16 mouse cellular contexts compared by ENCODE assay signal in the genomic region with DNA sequence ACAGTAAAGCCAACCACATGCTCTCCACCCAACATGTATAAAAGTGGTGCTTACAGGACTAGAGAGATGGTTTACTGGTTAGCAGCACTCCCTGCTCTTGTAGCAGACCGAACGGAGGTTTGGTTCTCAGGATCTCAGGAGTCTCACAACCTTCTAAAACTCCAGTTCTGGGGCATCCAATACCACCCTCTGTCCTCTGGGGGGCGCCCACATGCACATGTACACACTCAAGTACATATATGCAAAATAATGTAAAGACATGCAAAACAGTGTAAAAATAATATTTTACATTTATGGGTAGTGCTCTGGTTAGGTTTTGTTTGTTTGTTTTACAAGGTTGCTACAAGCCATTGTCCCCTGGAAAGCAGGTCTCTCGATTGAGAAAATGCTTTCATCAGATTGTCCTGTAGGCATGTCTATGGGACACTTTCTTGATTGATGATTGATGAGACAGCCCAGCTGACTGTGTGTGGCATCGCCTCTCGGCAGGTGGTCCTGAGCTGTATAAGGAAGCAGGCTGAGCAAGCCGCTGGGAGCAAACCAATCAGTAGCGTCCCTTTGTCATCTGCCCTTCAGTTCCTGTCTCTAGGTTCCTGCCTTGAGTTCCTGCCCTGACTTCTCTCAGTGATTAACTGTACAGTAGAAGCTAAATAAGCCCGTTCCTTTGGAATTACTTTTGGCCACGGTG. TPM values are rescaled to one million over a fixed set of nuclear protein-coding genes. Genes with fewer than 3 reads are reported as not detected.
DNase-seq lines count a peak whose midpoint lies in the region; ATAC-seq and TF ChIP-seq lines count a peak whose summit lies in the region.
"Had no signal": no experiment of that assay in that cellular context is flagged by ENCODE, and none has a peak within 500 bp of the region (broad histone marks: within the 10 kb centered on the region; RNA-seq: fewer than 3 reads in every experiment).

No protein-coding gene starts in this region.

- no peaks in the 10 kb centered on the region for H3K36me3 ChIP-seq in liver, embryonic 12.5 days
- H3K36me3 ChIP-seq in myocyte (ENCODE audit: control insufficient read depth, insufficient read depth), result no peaks in the 10 kb centered on the region
- H3K36me3 ChIP-seq: heart, embryonic 13.5 days; hindbrain, embryonic 10.5 days; liver, embryonic 15.5 days had no signal

- H3K4me1 ChIP-seq in liver, embryonic 12.5 days, result peaks cover 24% of the 10 kb centered on the region
- H3K4me1 ChIP-seq: heart, embryonic 13.5 days had no signal

- TF ChIP-seq POLR2A in myocyte (IDR thresholded peaks at IDR 0.05; ENCODE audit: insufficient read length, low read depth), result no peak

- ATAC-seq in liver, embryonic 12.5 days, result no peak
- ATAC-seq: forebrain, embryonic 14.5 days; Patski had no signal

- H3K9me3 ChIP-seq in liver, embryonic 12.5 days (replicated peaks), result no peaks in the 10 kb centered on the region
- H3K9me3 ChIP-seq: heart, embryonic 13.5 days; hindbrain, embryonic 10.5 days; liver, embryonic 15.5 days had no signal

- DNase-seq in liver (peak; percentile 29), ES-CJ7 (ENCODE audit: low read depth, low spot score) (peak; percentile 65)
- peak; percentile 17 to 43 for DNase-seq in B cell, adult 2 months
- no peak for DNase-seq in heart, postnatal 36 days
- DNase-seq in left cerebral cortex, postnatal 36 days (ENCODE audit: low spot score in 2 of 2), result no peak
- DNase-seq: cerebellum, adult 8-10 months; embryo, embryonic 11 days; gastrocnemius, postnatal 25 days; kidney, adult 11 months had no signal

- H3K9ac ChIP-seq in liver, embryonic 12.5 days, result no peak overlapping the region
- H3K9ac ChIP-seq: heart, embryonic 13.5 days; liver, embryonic 15.5 days had no signal

- H3K27me3 ChIP-seq in liver, embryonic 12.5 days (replicated peaks), result 0 out of 2 replicates have a peak, but pooled peaks cover 10% of the 10 kb centered on the region
- peaks cover 14% of the 10 kb centered on the region for H3K27me3 ChIP-seq in myocyte (ENCODE audit: control insufficient read depth, insufficient read depth, insufficient read length)

- no peak overlapping the region for H3ac ChIP-seq in myocyte (ENCODE audit: control insufficient read depth, insufficient read length)

- intact Hi-C loops in heart, postnatal 36 days (cut with DNase I), result no loop called here
- intact Hi-C loops in left cerebral cortex, postnatal 36 days (cut with DNase I), result loop anchor here (5.0 kb wide), 1 partner anchor 1706 kb away; no protein-coding TSS in a partner anchor

- H3K4me2 ChIP-seq in liver, embryonic 12.5 days, result no peak overlapping the region
- peak overlapping the region; percentile 70 for H3K4me2 ChIP-seq in myocyte (ENCODE audit: low read depth)
- H3K4me2 ChIP-seq: heart, embryonic 13.5 days; liver, embryonic 15.5 days had no signal

- H3K4me3 ChIP-seq in liver, embryonic 12.5 days, result no peak overlapping the region
- H3K4me3 ChIP-seq in myocyte, result no peak overlapping the region
- H3K4me3 ChIP-seq: heart, embryonic 13.5 days; hindbrain, embryonic 10.5 days; liver, embryonic 15.5 days had no signal

- no peak overlapping the region for H3K27ac ChIP-seq in liver, embryonic 12.5 days
- H3K27ac ChIP-seq: heart, embryonic 13.5 days; hindbrain, embryonic 10.5 days; liver, embryonic 15.5 days had no signal

- H3K79me2 ChIP-seq in myocyte (ENCODE audit: control insufficient read depth, insufficient read depth), result peaks cover under 1% of the 10 kb centered on the region

- WGBS in liver, embryonic 12.5 days (ENCODE audit: insufficient replicate concordance), result 67% methylated on average over 10 of the region's 10 CpGs

TF ChIP-seq in myocyte, 11 proteins besides CTCF, POLR2A, EP300 and RAD21:
- TF ChIP-seq SRF (IDR thresholded peaks at IDR 0.05; ENCODE audit: control insufficient read depth, insufficient read length, low read depth) (no peak), CEBPB (IDR thresholded peaks at IDR 0.05; ENCODE audit: insufficient read depth, poor library complexity, severe bottlenecking) (no peak), TCF12 (IDR thresholded peaks at IDR 0.05; ENCODE audit: insufficient read depth, poor library complexity, severe bottlenecking) (no peak), MAX (IDR thresholded peaks at IDR 0.05; ENCODE audit: low read depth) (no peak), TCF3 (IDR thresholded peaks at IDR 0.05; ENCODE audit: insufficient read length, low read depth) (no peak), MYOG (IDR thresholded peaks at IDR 0.05; ENCODE audit: control insufficient read depth in 1 of 3, insufficient read depth in 1 of 3, insufficient read length in 2 of 3, low read depth in 2 of 3) (no peak), MYOD1 (IDR thresholded peaks at IDR 0.05; ENCODE audit: control insufficient read depth in 1 of 3, insufficient read length in 2 of 3, low read depth in 2 of 3) (no peak), POLR2AphosphoS2 (IDR thresholded peaks at IDR 0.05; ENCODE audit: insufficient read length, low read depth) (no peak), USF1 (IDR thresholded peaks at IDR 0.05; ENCODE audit: low read depth) (no peak), E2F4 (IDR thresholded peaks at IDR 0.05; ENCODE audit: insufficient read depth) (no peak), REST (IDR thresholded peaks at IDR 0.05; ENCODE audit: insufficient read depth, insufficient read length) (no peak)

RNA-seq across cellular contexts. Expression of a gene that starts 4.4 kb away (rescaled TPM):
- 193 and 197 TPM in 2 replicates for polyA plus RNA-seq in liver, embryonic 12.5 days (2016; fragmentation: Nextera tagmentation; extraction: Ambion mirVana)
- polyA plus RNA-seq in myocyte (2012; fragmentation: generic; extraction: Trizol), result 160 TPM
- 100 to 1,000 TPM; 112 to 114 TPM for total RNA-seq in heart, postnatal 36 days (2021)
- total RNA-seq in left cerebral cortex, postnatal 36 days (2021), result 10 to 100 TPM; 69.4 to 71.6 TPM

Comparison
In these comparisons a context has a peak if more than half of its experiments do, and no peak if none do; other contexts are left out.
1. DNase-seq: peak in liver (single experiment), B cell, adult 2 months (2 of 2) and ES-CJ7 (single experiment); none in heart, postnatal 36 days (0 of 2) and left cerebral cortex, postnatal 36 days (0 of 2).